Mouse (Mus musculus) heart, adult 2 months (tissue): ENCODE data around the gene Ptpn7. TPM values are rescaled to one million over a fixed set of nuclear protein-coding genes. Genes with fewer than 3 reads are reported as not detected.
A peak's percentile ranks its signal among the peaks of the same experiment; 100 is the strongest.

Source experiments
- DNase-seq, 2 experiments: peaks; one replicate each; pipeline ENCODE4 v3.0.0; 2021
- H3K27ac ChIP-seq: fragments of 200-600 bp; 2 replicates; pipeline ENCODE4 v1.8.1; 2022
- H3K27me3 ChIP-seq: fragments of 200-500 bp; 2 replicates; pipeline ENCODE4 v1.6.1; 2012; ENCODE audit warnings: mild to moderate bottlenecking, low read length, inconsistent platforms, mixed read lengths; ENCODE audit not compliant: control insufficient read depth, insufficient read depth
- H3K36me3 ChIP-seq: fragments of 200-500 bp; 2 replicates; pipeline ENCODE4 v1.6.1; 2012; ENCODE audit warnings: low read length, inconsistent platforms; ENCODE audit not compliant: control insufficient read depth, insufficient read depth
- H3K4me1 ChIP-seq: fragments of 200-500 bp; 2 replicates; pipeline ENCODE4 v1.6.1; 2011; ENCODE audit warnings: low read length; ENCODE audit not compliant: control insufficient read depth, insufficient read depth
- H3K4me3 ChIP-seq: fragments of 200-600 bp; 2 replicates; pipeline ENCODE4 v1.8.1; 2022
- H3K79me2 ChIP-seq: fragments of 200-500 bp; replicated peaks from 2 replicates; pipeline ENCODE4 v1.6.1; 2012; ENCODE audit warnings: mild to moderate bottlenecking, inconsistent platforms, low read length, moderate library complexity, mixed read lengths; ENCODE audit not compliant: control insufficient read depth, insufficient read depth
- H3K9ac ChIP-seq: fragments of 200-500 bp; 2 replicates; pipeline ENCODE4 v1.6.1; 2012; ENCODE audit warnings: low read depth, mild to moderate bottlenecking, control low read depth, inconsistent platforms, low read length, mixed read lengths
- CTCF ChIP-seq: fragments of 200-600 bp; IDR thresholded peaks from 2 replicates; pipeline ENCODE4 v1.8.1; 2022; ENCODE audit warnings: antibody characterized with exemption, mild to moderate bottlenecking, moderate library complexity
- EP300 ChIP-seq: fragments of 200-500 bp; IDR thresholded peaks from 2 replicates; pipeline ENCODE4 v1.6.1; 2011; ENCODE audit warnings: low read depth, low read length, control low read depth; ENCODE audit not compliant: insufficient read depth
- POLR2A ChIP-seq: fragments of 200-500 bp; IDR thresholded peaks from 2 replicates; pipeline ENCODE4 v1.6.1; 2011; ENCODE audit warnings: mild to moderate bottlenecking, low read depth, low read length, control low read depth; ENCODE audit not compliant: insufficient read depth
- WGBS: fragments of 180-500 bp; shearing (Covaris S2); methylation state at CpG from one replicate; pipeline ENCODE4 v1.1.7; 2018; 5-methylcytosine and 5-hydroxymethylcytosine counted together
- intact Hi-C: fragments of 180-260 bp; cut with DNase I; formaldehyde crosslinking; loops from one replicate; pipeline ENCODE4 v1.15.1; 2025
- long read RNA-seq: library from polyadenylated mRNA; stranded (forward); transcript quantifications from one replicate; pipeline ENCODE4 v2.0.0, GENCODE M21; 2021
- polyA plus RNA-seq: library from polyadenylated mRNA; depleted of rRNA; stranded (reverse); fragments of >200 nt; gene quantifications from 2 replicates; pipeline ENCODE4 v1.2.3, GENCODE M21; 2012; rRNA removed
- total RNA-seq, 2 experiments: library from RNA; stranded (reverse); gene quantifications; 2 replicates each; pipeline ENCODE4 v1.2.3; 2021

The Ptpn7 gene
- under 1 TPM; 0.73 to 0.82 TPM for total RNA-seq
- 0.82 and 1.4 TPM in 2 replicates for polyA plus RNA-seq
- long read RNA-seq, partial matches to known transcripts: 0 of 1 reads
- long read RNA-seq, other reads (novel, unspliced or antisense): 1 of 1 reads

- intact Hi-C loops: no loop called here
- Histone ChIP-seq H3K27ac (no peak within 1 kb of the TSS), H3K9ac (no peak within 1 kb of the TSS), H3K4me1 (no peaks in the 10 kb centered on the region), H3K4me3 (no peak within 1 kb of the TSS), H3K27me3 (no peaks in the 10 kb centered on the region), H3K79me2 (no peaks in the 10 kb centered on the region), H3K36me3 (no peaks in the 10 kb centered on the region)
- peak; percentile 71 to 86 for DNase-seq
- WGBS: 5% methylated on average over 10 of the region's 10 CpGs
- peak; percentile 73 for TF ChIP-seq CTCF
- no peak for TF ChIP-seq POLR2A
These were observed at the start of gene Ptpn7 for GRCm38 (mm10) chr1:135132473-135132872. Ptpn7 (plus strand) TSS chr1:135132700.

- intact Hi-C loops: no loop called here
- WGBS: 39% methylated on average over 9 of the region's 9 CpGs
- TF ChIP-seq EP300: peak; percentile 81
- no peak for TF ChIP-seq CTCF
- TF ChIP-seq POLR2A: peak; percentile 75
- H3K79me2 ChIP-seq: peaks cover 2% of the 10 kb centered on the region
- no peaks in the 10 kb centered on the region for H3K36me3 ChIP-seq
- H3K9ac ChIP-seq: peak overlapping the region; percentile 74
- H3K4me3 ChIP-seq: no peak overlapping the region
- no peaks in the 10 kb centered on the region; the same call in 1 of the 2 replicates for H3K27me3 ChIP-seq
- H3K27ac ChIP-seq: peak overlapping the region; percentile 67
- peaks cover 3% of the 10 kb centered on the region; the same call in 1 of the 2 replicates for H3K4me1 ChIP-seq
- DNase-seq: peak in 1 of 2 experiments; percentile 65
These were observed 49.0 kb upstream of the Ptpn7 start for GRCm38 (mm10) chr1:135083465-135083864.

GRCm38 (mm10) chr1:135085296-135085871 lies 47.1 kb upstream of the Ptpn7 start:
- WGBS: 41% methylated on average over 28 of the region's 28 CpGs
- Histone ChIP-seq H3K79me2 (peaks cover 2% of the 10 kb centered on the region), H3K4me1 (peaks cover 3% of the 10 kb centered on the region; the same call in 1 of the 2 replicates), H3K36me3 (no peaks in the 10 kb centered on the region), H3K4me3 (no peak overlapping the region), H3K27ac (no peak overlapping the region), H3K9ac (no peak overlapping the region), H3K27me3 (no peaks in the 10 kb centered on the region; the same call in 1 of the 2 replicates)
- TF ChIP-seq POLR2A (no peak), EP300 (no peak), CTCF (no peak)
- no peak for DNase-seq
- intact Hi-C loops: no loop called here

- intact Hi-C loops: no loop called here
- 55% methylated on average over 7 of the region's 7 CpGs for WGBS
These were observed 46.5 kb upstream of the Ptpn7 start for GRCm38 (mm10) chr1:135086015-135086414.

GRCm38 (mm10) chr1:135087414-135087813 lies 45.1 kb upstream of the Ptpn7 start:
- intact Hi-C loops: no loop called here
- Histone ChIP-seq H3K27ac (no peak overlapping the region), H3K9ac (no peak overlapping the region), H3K27me3 (no peaks in the 10 kb centered on the region; the same call in 1 of the 2 replicates), H3K36me3 (no peaks in the 10 kb centered on the region), H3K79me2 (peaks cover 2% of the 10 kb centered on the region), H3K4me1 (peaks cover 3% of the 10 kb centered on the region; the same call in 1 of the 2 replicates), H3K4me3 (no peak overlapping the region)
- 59% methylated on average over 1 of the region's 1 CpGs for WGBS
- TF ChIP-seq CTCF (no peak), EP300 (no peak), POLR2A (no peak)
- no peak for DNase-seq

More at GRCm38 (mm10) chr1:135086015-135086414, 46.5 kb upstream of the Ptpn7 start:
- DNase-seq: no peak
- no peak for TF ChIP-seq POLR2A
- no peak for TF ChIP-seq CTCF
- no peak for TF ChIP-seq EP300
- Histone ChIP-seq H3K4me3 (no peak overlapping the region), H3K79me2 (peaks cover 2% of the 10 kb centered on the region), H3K9ac (no peak overlapping the region), H3K4me1 (peaks cover 3% of the 10 kb centered on the region; the same call in 1 of the 2 replicates), H3K36me3 (no peaks in the 10 kb centered on the region), H3K27me3 (no peaks in the 10 kb centered on the region; the same call in 1 of the 2 replicates), H3K27ac (no peak overlapping the region)

- intact Hi-C loops: no loop called here
- Histone ChIP-seq H3K27ac (no peak overlapping the region), H3K27me3 (no peaks in the 10 kb centered on the region; the same call in 1 of the 2 replicates), H3K36me3 (no peaks in the 10 kb centered on the region), H3K4me1 (peaks cover 2% of the 10 kb centered on the region; the same call in 1 of the 2 replicates), H3K9ac (no peak overlapping the region; the same call in 1 of the 2 replicates), H3K4me3 (no peak overlapping the region), H3K79me2 (peaks cover 2% of the 10 kb centered on the region; the same call in 1 of the 2 replicates)
- TF ChIP-seq EP300 (no peak), POLR2A (no peak), CTCF (no peak)
- WGBS: 72% methylated on average over 10 of the region's 10 CpGs
- DNase-seq: no peak
These were observed 42.9 kb upstream of the Ptpn7 start for GRCm38 (mm10) chr1:135089626-135090025.
